25 mouse cellular contexts compared by ENCODE assay signal in genomic region chr6:67074868-67075267, GRCm38 (mm10). TPM values are rescaled to one million over a fixed set of nuclear protein-coding genes. Genes with fewer than 3 reads are reported as not detected.
DNase-seq lines count a peak whose midpoint lies in the region; ATAC-seq and TF ChIP-seq lines count a peak whose summit lies in the region.
"Had no signal": no experiment of that assay in that cellular context is flagged by ENCODE, and none has a peak within 500 bp of the region (broad histone marks: within the 10 kb centered on the region; RNA-seq: fewer than 3 reads in every experiment).

No protein-coding gene starts in this region.

- H3K4me3 ChIP-seq in kidney, embryonic 14.5 days (ENCODE audit: low read length): no peak overlapping the region
- no peak overlapping the region for H3K4me3 ChIP-seq in liver, embryonic 11.5 days (ENCODE audit: low read depth, low read length)
- H3K4me3 ChIP-seq: embryonic facial prominence, embryonic 13.5 days; forebrain, embryonic 10.5 days; forebrain, embryonic 15.5 days; heart, embryonic 10.5 days; heart, embryonic 15.5 days; liver, embryonic 13.5 days; neural tube, embryonic 13.5 days had no signal

- no peak overlapping the region for H3K4me2 ChIP-seq in kidney, embryonic 14.5 days (replicated peaks; ENCODE audit: low read depth, low read length)
- no peak overlapping the region for H3K4me2 ChIP-seq in liver, embryonic 11.5 days
- H3K4me2 ChIP-seq: embryonic facial prominence, embryonic 13.5 days; forebrain, embryonic 15.5 days; heart, embryonic 15.5 days; liver, embryonic 13.5 days; midbrain, embryonic 11.5 days; neural tube, embryonic 13.5 days had no signal

- no peak for TF ChIP-seq CTCF in brain, embryonic 14.5 days (IDR thresholded peaks at IDR 0.05; ENCODE audit: borderline replicate concordance, extremely low read depth, insufficient read depth, insufficient read length)

- ATAC-seq in kidney, embryonic 14.5 days (ENCODE audit: low FRiP score, low TSS enrichment): no peak
- ATAC-seq in liver, embryonic 11.5 days (replicated peaks; ENCODE audit: low FRiP score): no peak
- ATAC-seq: forebrain, embryonic 15.5 days; hindbrain, embryonic 16.5 days; midbrain, embryonic 16.5 days; Patski had no signal

- TF ChIP-seq POLR2A in brain, embryonic 14.5 days (IDR thresholded peaks at IDR 0.05; ENCODE audit: borderline replicate concordance, extremely low read depth, insufficient read depth, insufficient read length, poor library complexity, severe bottlenecking): no peak

- H3K36me3 ChIP-seq in kidney, embryonic 14.5 days (ENCODE audit: control insufficient read depth, insufficient read depth, low read length): no peaks in the 10 kb centered on the region
- H3K36me3 ChIP-seq in liver, embryonic 11.5 days (ENCODE audit: control insufficient read depth, insufficient read depth, low read length): no peaks in the 10 kb centered on the region
- H3K36me3 ChIP-seq: embryonic facial prominence, embryonic 13.5 days; forebrain, embryonic 10.5 days; forebrain, embryonic 15.5 days; heart, embryonic 10.5 days; heart, embryonic 15.5 days; liver, embryonic 13.5 days; neural tube, embryonic 13.5 days had no signal

- H3K9ac ChIP-seq in kidney, embryonic 14.5 days (ENCODE audit: low read depth, low read length): no peak overlapping the region
- H3K9ac ChIP-seq in liver, embryonic 11.5 days (ENCODE audit: low read depth, low read length): no peak overlapping the region
- H3K9ac ChIP-seq: embryonic facial prominence, embryonic 13.5 days; forebrain, embryonic 15.5 days; heart, embryonic 15.5 days; liver, embryonic 13.5 days; neural tube, embryonic 13.5 days had no signal

- DNase-seq in heart, adult 11 months: peak; percentile 87
- DNase-seq in heart, adult 8-10 months (ENCODE audit: low spot score): no peak
- DNase-seq in kidney, postnatal 36 days: peak; percentile 41 to 49
- DNase-seq in Muller cell, postnatal 12 days (ENCODE audit: inconsistent ontology term): peak; percentile 28
- peak; percentile 10 for DNase-seq in brain, embryonic 14.5 days (ENCODE audit: low read depth)
- DNase-seq in liver, embryonic 11.5 days (ENCODE audit: low spot score): no peak
- DNase-seq: adrenal gland, postnatal 14 days; cerebellum, adult 18-20 months; liver, embryonic 13.5 days; lung, adult 2 months; lung, postnatal 14 days; thymus, postnatal 4 days had no signal

- peaks cover 12% of the 10 kb centered on the region for H3K4me1 ChIP-seq in kidney, embryonic 14.5 days (ENCODE audit: control insufficient read depth, insufficient read depth, low read length)
- H3K4me1 ChIP-seq in liver, embryonic 11.5 days (replicated peaks; ENCODE audit: control insufficient read depth, insufficient read depth, low read length): peaks cover 8% of the 10 kb centered on the region
- H3K4me1 ChIP-seq: neural tube, embryonic 13.5 days had no signal

- H3K27me3 ChIP-seq in kidney, embryonic 14.5 days (ENCODE audit: control insufficient read depth, insufficient read depth, low read length): no peaks in the 10 kb centered on the region
- no peaks in the 10 kb centered on the region for H3K27me3 ChIP-seq in liver, embryonic 11.5 days (replicated peaks; ENCODE audit: control insufficient read depth, insufficient read depth, low read length)
- H3K27me3 ChIP-seq: embryonic facial prominence, embryonic 13.5 days; forebrain, embryonic 15.5 days; heart, embryonic 15.5 days; liver, embryonic 13.5 days; neural tube, embryonic 13.5 days; Patski had no signal

- no peaks in the 10 kb centered on the region for H3K9me3 ChIP-seq in kidney, embryonic 14.5 days (ENCODE audit: control insufficient read depth, low read length)
- H3K9me3 ChIP-seq in liver, embryonic 11.5 days (ENCODE audit: control insufficient read depth, low read length): no peaks in the 10 kb centered on the region
- H3K9me3 ChIP-seq: embryonic facial prominence, embryonic 13.5 days; forebrain, embryonic 10.5 days; forebrain, embryonic 15.5 days; G1E; heart, embryonic 10.5 days; heart, embryonic 15.5 days; liver, embryonic 13.5 days; neural tube, embryonic 13.5 days had no signal

- H3K27ac ChIP-seq in kidney, embryonic 14.5 days (ENCODE audit: low read depth, low read length): no peak overlapping the region
- H3K27ac ChIP-seq in liver, embryonic 11.5 days (ENCODE audit: low read depth, low read length): no peak overlapping the region
- H3K27ac ChIP-seq: embryonic facial prominence, embryonic 13.5 days; forebrain, embryonic 10.5 days; forebrain, embryonic 15.5 days; heart, embryonic 10.5 days; heart, embryonic 15.5 days; kidney, postnatal 0 days; liver, embryonic 13.5 days; neural tube, embryonic 13.5 days had no signal

RNA-seq across cellular contexts. Expression of gene Gadd45a, which starts 37.6 kb away (rescaled TPM):
- 10 to 100 TPM; 13.8 to 30.6 (median 20.8) TPM for total RNA-seq in heart, adult 8-10 months (2022)
- 29.3 and 36.0 TPM in 2 replicates for polyA plus RNA-seq in kidney, embryonic 14.5 days (2014; fragmentation: Nextera tagmentation; extraction: Ambion mirVana)
- polyA plus RNA-seq in brain, embryonic 14.5 days (2012; rRNA removed): 16.9 and 17.4 TPM in 2 replicates
- polyA plus RNA-seq in liver, embryonic 11.5 days (2014; fragmentation: Nextera tagmentation; extraction: Ambion mirVana): 27.9 and 31.1 TPM in 2 replicates

Comparison
In these comparisons a context has a peak if more than half of its experiments do, and no peak if none do; other contexts are left out.
1. DNase-seq: peak in heart, adult 11 months (single experiment), kidney, postnatal 36 days (2 of 2), Muller cell, postnatal 12 days (single experiment) and brain, embryonic 14.5 days (single experiment); none in heart, adult 8-10 months (single experiment) and liver, embryonic 11.5 days (single experiment).